Mouse (Mus musculus): Measurements from ENCODE around the gene Dact1. TPM values are rescaled to one million over a fixed set of nuclear protein-coding genes. Genes with fewer than 3 reads are reported as not detected.

The Dact1 gene
- polyA plus RNA-seq (2017; shearing (Covaris generic)) = 0.39 TPM

GRCm38 (mm10) chr12:71309581-71310067 lies at the start of gene Dact1:
TSS of gene Dact1 (plus strand) at chr12:71309884.

Other genes with a start within 250 kb of the Dact1 start
- 0.68 TPM for gene Tomm20l, start 198.5 kb upstream of the Dact1 start, polyA plus RNA-seq (2017; shearing (Covaris generic))
- 28.4 TPM for gene Timm9, start 173.2 kb upstream of the Dact1 start, polyA plus RNA-seq (2017; shearing (Covaris generic))
- 8.4 TPM for gene 2700049A03Rik, start 173.0 kb upstream of the Dact1 start, polyA plus RNA-seq (2017; shearing (Covaris generic))

All from effector memory CD4-positive, alpha-beta T cell, adult 7 months (primary cell).